Mouse (Mus musculus) kidney, adult 2 months (tissue): ENCODE data around the gene Homez. TPM values are rescaled to one million over a fixed set of nuclear protein-coding genes. Genes with fewer than 3 reads are reported as not detected.
A peak's percentile ranks its signal among the peaks of the same experiment; 100 is the strongest.

Source experiments
- DNase-seq: peaks from one replicate; pipeline ENCODE4 v3.0.0; 2021
- H3K27ac ChIP-seq: fragments of 200-500 bp; 2 replicates; pipeline ENCODE4 v1.5.1; 2012; ENCODE audit warnings: low read depth, low read length, control low read depth, inconsistent platforms; ENCODE audit not compliant: insufficient read depth
- H3K27me3 ChIP-seq: fragments of 200-500 bp; replicated peaks from 2 replicates; pipeline ENCODE4 v1.6.1; 2012; ENCODE audit warnings: mild to moderate bottlenecking, moderate library complexity, low read length, inconsistent platforms; ENCODE audit not compliant: control insufficient read depth, insufficient read depth
- H3K36me3 ChIP-seq: fragments of 200-500 bp; 2 replicates; pipeline ENCODE4 v1.6.1; 2012; ENCODE audit warnings: mild to moderate bottlenecking, moderate library complexity, low read length, inconsistent platforms; ENCODE audit not compliant: control insufficient read depth, insufficient read depth
- H3K4me1 ChIP-seq: fragments of 200-500 bp; 2 replicates; pipeline ENCODE4 v1.6.1; 2011; ENCODE audit warnings: low read length; ENCODE audit not compliant: control insufficient read depth, insufficient read depth
- H3K4me3 ChIP-seq: fragments of 200-500 bp; 2 replicates; pipeline ENCODE4 v1.5.1; 2011; ENCODE audit warnings: mild to moderate bottlenecking, low read depth, low read length, control low read depth; ENCODE audit not compliant: insufficient read depth
- CTCF ChIP-seq: fragments of 200-500 bp; conservative IDR thresholded peaks from 2 replicates; pipeline ENCODE4 v1.5.1; 2011; ENCODE audit warnings: low read depth, mild to moderate bottlenecking, control low read depth, low read length, moderate library complexity, mixed read lengths; ENCODE audit not compliant: insufficient read depth, insufficient read length
- POLR2A ChIP-seq: fragments of 200-500 bp; IDR thresholded peaks from one replicate; pipeline ENCODE4 v1.6.1; 2011; ENCODE audit warnings: low read depth, low read length, control low read depth
- WGBS: fragments of 180-500 bp; shearing (Covaris S2); methylation state at CpG from one replicate; pipeline ENCODE4 v1.1.7; 2018; 5-methylcytosine and 5-hydroxymethylcytosine counted together
- polyA plus RNA-seq: library from polyadenylated mRNA; depleted of rRNA; stranded (reverse); fragments of >200 nt; gene quantifications from 2 replicates; pipeline ENCODE4 v1.2.3, GENCODE M21; 2012

The Homez gene
- polyA plus RNA-seq, 1 experiment, result 9.2 TPM

DNA sequence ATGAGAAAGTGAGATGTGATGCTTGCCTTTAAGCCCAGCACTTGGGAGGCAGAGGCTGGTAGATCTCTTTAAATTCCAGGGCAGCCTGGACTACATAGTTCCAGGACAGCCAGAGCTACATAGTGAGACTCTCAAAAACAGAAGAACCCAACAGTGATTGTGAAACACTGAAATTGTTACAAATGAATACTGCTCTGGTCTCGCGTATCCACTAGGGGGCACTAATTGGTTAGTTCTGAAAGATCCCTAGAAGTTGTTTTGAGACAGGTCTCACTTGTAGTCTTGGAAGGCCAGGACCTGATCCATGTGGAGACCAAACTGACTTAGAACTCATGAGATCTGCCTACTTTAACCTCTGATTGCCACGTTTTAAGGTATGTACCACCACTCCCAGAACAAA lies 29.6 kb upstream of the Homez start:
- peak; percentile 89 for DNase-seq
- no peak for TF ChIP-seq POLR2A
- peak; percentile 41 for TF ChIP-seq CTCF

DNA sequence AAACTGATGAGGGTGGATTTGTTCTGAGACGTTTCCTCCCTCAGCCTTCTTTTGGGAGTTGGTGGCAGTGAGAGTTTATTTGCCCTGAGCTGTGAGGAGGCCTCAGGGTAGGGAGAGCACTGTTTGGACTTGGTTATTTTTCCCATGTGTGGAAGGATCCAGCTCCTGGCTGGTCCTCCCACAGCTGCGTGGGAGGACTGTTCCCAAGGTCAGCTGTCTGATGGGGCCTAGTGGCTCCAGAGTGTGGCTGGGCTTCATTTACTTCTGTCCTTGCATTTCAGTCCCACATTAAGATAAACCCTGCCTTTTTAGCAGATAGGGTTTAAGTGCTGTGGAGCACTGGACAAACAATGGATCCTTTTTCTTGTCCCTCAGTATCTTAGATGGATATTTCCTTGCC lies 26.7 kb upstream of the Homez start:
- Histone ChIP-seq H3K36me3 (peaks cover 11% of the 10 kb centered on the region), H3K4me1 (peaks cover 12% of the 10 kb centered on the region; the same call in 1 of the 2 replicates), H3K4me3 (no peak overlapping the region), H3K27me3 (no peaks in the 10 kb centered on the region), H3K27ac (no peak overlapping the region)
- TF ChIP-seq POLR2A (no peak), CTCF (no peak)
- WGBS, result 25% methylated on average over 2 of the region's 2 CpGs
- no peak for DNase-seq

More for the DNA sequence above, 29.6 kb upstream of the Homez start:
- Histone ChIP-seq H3K4me3 (no peak overlapping the region), H3K36me3 (peaks cover 11% of the 10 kb centered on the region), H3K27ac (no peak overlapping the region), H3K4me1 (peaks cover 8% of the 10 kb centered on the region; the same call in 1 of the 2 replicates), H3K27me3 (no peaks in the 10 kb centered on the region)
- WGBS, result under 1% methylated on average over 3 of the region's 3 CpGs

DNA sequence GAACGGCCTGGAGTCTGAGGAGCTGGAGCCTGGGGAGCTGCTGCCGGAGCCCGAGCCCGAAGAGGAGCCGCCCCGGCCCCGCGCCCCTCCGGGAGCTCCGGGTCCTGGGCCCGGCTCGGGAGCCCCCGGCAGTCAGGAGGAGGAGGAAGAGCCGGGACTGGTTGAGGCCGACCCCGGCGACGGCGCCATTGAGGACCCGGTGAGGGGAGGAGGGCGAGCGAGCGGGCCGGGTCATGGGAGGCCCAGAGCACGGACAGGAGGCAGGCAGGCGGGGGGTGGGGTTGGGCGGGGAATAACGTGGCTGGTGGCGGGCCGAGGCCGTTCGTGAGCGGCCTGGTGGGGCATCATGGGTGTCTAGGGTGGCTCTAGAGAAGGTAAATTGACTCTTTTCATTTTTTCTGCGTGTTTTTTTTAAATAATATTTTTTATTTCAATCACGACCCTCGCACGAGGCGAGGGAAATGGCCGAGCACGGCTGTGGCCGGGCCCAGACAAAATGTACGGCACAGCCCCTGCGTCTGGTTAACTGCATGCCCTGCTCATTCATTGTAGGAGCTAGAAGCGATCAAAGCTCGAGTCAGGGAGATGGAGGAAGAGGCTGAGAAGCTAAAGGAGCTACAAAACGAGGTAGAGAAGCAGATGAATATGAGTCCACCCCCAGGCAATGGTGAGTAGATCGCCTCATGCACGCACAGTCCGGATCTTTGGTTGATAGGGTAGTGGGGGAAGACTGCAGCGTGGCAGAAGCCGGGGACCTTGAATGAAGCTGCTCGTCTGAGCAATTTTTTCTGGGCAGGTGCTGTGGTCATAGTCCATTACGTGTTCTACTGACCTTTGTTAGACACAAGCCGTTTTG lies 23.8 kb upstream of the Homez start:
- Histone ChIP-seq H3K36me3 (peaks cover 11% of the 10 kb centered on the region), H3K27ac (peak overlapping the region; percentile 95), H3K4me3 (peak overlapping the region; percentile 99), H3K27me3 (no peaks in the 10 kb centered on the region), H3K4me1 (peaks cover 7% of the 10 kb centered on the region; the same call in 1 of the 2 replicates)
- peak; percentile 75 for DNase-seq
- WGBS, result 1% methylated on average over 54 of the region's 54 CpGs
- TF ChIP-seq POLR2A (no peak), CTCF (no peak)

DNA sequence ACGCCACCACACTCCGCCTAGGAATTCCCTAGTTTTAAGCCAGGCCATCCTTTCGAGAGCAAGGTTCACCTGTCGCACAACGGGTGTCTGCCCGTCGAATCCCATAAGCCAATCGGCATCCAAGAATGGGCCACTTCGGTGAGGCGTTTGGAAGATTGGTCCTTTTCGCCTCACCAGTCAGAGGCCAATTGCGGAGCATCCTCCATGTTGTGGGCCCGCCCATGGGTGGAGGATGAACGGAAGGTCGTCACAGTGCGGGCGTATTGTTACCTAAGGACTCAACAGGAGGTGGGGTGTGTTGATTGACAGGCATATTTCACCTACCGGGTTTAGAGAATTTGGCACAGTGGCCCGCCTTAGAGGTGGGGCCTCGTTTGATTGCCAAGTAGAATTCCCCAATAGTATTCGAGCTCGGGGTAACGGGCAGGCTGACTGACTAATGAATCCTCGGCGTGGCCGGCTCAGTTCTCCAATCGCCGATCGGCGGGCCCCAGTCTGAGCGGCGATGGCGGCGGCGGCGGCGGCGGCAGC lies 23.0 kb upstream of the Homez start:
- H3K4me1 ChIP-seq, result peaks cover 7% of the 10 kb centered on the region; the same call in 1 of the 2 replicates
- DNase-seq, result peak; percentile 100
- no peaks in the 10 kb centered on the region for H3K27me3 ChIP-seq
- TF ChIP-seq POLR2A, result peak; percentile 82
- no peak for TF ChIP-seq CTCF
- H3K4me3 ChIP-seq, result peak overlapping the region; percentile 99
- peak overlapping the region; percentile 27 for H3K27ac ChIP-seq
- WGBS, result under 1% methylated on average over 38 of the region's 38 CpGs
- peaks cover 11% of the 10 kb centered on the region for H3K36me3 ChIP-seq

DNA sequence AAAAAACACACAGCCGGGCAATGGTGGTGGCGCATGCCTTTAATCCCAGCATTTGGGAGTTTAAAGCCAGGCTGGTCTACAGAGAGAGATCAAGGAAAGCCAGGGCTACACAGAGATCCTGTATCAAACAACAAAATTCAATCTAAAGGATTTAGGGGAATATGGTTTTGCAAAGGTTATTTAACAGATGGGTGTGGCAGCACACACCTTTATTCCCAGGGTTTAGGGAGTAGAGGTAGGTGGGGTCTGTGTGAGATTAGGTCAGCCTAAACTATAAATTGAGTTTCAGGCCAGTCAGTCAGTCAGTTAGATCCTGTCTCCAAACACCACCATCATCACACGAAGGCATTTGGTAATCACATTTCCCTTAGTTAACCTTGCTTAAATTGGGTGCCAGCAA lies 21.4 kb upstream of the Homez start, which contains the start of gene Pabpn1:
Pabpn1 (plus strand) TSS at position 301 of the 400 bp plus-strand sequence.
- DNase-seq, result no peak
- Histone ChIP-seq H3K27me3 (no peaks in the 10 kb centered on the region), H3K4me1 (peaks cover 7% of the 10 kb centered on the region; the same call in 1 of the 2 replicates), H3K4me3 (no peak within 1 kb of the TSS), H3K36me3 (peaks cover 8% of the 10 kb centered on the region; the same call in 1 of the 2 replicates), H3K27ac (peak within 1 kb of the TSS; percentile 27)
- TF ChIP-seq POLR2A, result no peak
- no peak for TF ChIP-seq CTCF
- 94% methylated on average over 3 of the region's 3 CpGs for WGBS

DNA sequence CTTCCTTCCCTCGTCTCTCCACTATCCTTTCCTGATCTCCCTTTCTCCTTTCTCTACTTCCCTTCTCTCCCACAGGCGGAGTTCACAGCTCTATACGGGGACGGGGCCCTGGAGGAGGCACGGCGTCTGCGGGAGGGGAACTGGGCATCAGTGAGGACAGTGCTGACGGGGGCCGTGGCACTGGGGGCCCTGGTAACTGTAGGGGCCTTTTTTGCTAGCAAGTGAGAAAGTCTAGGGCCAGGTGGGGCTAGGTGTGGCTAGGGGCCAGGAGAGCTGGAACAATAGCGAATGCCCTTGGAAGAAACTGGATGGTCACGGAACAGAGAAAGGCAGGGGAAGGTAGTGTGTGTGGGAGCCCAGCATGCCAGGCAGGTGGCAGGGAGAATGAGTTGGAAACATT lies 14.5 kb upstream of the Homez start:
- H3K4me3 ChIP-seq, result no peak overlapping the region
- TF ChIP-seq CTCF, result no peak
- TF ChIP-seq POLR2A, result no peak
- H3K4me1 ChIP-seq, result peaks cover 9% of the 10 kb centered on the region; the same call in 1 of the 2 replicates
- no peaks in the 10 kb centered on the region for H3K27me3 ChIP-seq
- H3K36me3 ChIP-seq, result no peaks in the 10 kb centered on the region
- no peak for DNase-seq
- 90% methylated on average over 11 of the region's 11 CpGs for WGBS
- no peak overlapping the region for H3K27ac ChIP-seq
